Mouse (Mus musculus) C2C12 (cell line): ENCODE results near the gene Glod4.

Experiments
- CEBPB ChIP-seq: IDR thresholded peaks from one replicate; pipeline ENCODE4 v1.6.1; 2011; ENCODE audit warnings: low read depth, mild to moderate bottlenecking, control low read depth, moderate library complexity
- CTCF ChIP-seq: IDR thresholded peaks from one replicate; pipeline ENCODE4 v1.5.1; 2011; ENCODE audit not compliant: control insufficient read depth, insufficient read depth, insufficient read length
- MAX ChIP-seq: IDR thresholded peaks from one replicate; pipeline ENCODE4 v1.6.1; 2011; ENCODE audit warnings: mild to moderate bottlenecking, control low read depth
- MYOD1 ChIP-seq: IDR thresholded peaks from one replicate; pipeline ENCODE4 v1.6.1; 2011; ENCODE audit warnings: low read depth; ENCODE audit not compliant: control insufficient read depth, insufficient read length

DNA sequence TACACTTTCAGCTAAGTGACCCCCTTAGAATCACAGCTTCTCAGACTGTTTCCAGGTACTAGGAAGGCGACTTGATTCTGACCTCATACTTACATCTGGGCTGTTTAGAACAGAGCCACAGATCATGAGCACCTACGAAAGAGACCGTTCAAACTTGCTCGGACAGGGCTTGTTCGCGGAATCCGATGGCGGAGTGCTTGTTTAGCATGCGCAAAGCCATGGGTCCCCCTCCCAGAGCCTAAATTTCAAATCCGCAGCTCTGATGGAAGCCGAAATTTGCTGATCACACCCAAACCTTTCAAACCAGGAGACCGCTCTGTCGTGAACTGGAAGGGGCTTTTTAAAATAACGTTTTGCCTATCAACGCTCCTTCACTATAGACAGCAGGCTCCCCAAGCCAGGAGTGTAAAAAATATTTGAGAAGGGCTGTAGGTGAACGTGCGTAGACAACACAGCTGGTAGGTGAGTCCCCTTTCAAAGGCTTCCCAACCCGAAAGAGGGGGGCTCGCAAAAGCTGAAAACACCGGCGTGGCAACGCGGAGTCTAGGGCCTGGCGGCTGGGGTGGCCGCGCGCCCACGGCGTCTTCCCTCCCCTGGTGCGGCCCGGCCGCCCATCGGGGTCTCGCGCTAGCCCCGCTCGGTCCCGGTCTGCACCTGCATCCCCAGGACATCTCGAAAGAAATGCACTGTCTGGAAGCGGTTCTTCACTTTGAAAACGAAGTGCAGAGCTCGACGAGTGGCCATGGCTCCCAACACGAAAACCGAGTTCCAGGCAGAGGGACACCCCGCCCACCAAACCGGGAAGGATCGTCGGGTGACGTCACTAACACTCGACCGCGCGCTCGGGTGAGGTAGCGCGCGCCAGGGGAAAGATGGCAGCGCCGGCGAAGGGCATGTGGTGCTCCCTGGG is at the start of gene Glod4, which contains the start of gene Mrm3:
- no peak for TF ChIP-seq CTCF
- peak; percentile 89 for TF ChIP-seq MAX
- TF ChIP-seq MYOD1: no peak
- TF ChIP-seq CEBPB: no peak
